ENCODE assay signal across 12 mouse cellular contexts in the genomic region with DNA sequence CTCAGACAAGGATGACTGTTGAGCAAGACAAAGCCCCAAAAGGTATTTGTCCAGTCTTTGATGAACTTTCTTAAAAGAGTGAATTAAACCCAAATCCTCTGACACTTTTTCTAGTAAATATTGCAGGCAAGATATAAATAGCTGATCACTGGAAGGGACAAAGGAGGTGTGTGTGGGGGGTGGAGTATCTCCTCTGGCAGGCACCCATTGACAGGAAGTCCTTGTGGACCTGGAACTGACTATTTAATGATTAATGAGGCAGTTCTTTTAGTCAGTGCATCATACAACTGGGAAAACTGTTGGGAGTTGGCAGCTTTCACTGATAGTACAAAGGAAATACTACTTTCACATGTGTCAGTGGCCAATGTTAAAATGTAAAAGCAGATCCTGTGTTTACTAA.
A peak's percentile ranks its signal among the peaks of the same experiment; 100 is the strongest.
DNase-seq lines count a peak whose midpoint lies in the region; ATAC-seq and TF ChIP-seq lines count a peak whose summit lies in the region.
"Had no signal": no experiment of that assay in that cellular context is flagged by ENCODE, and none has a peak within 500 bp of the region (broad histone marks: within the 10 kb centered on the region; RNA-seq: fewer than 3 reads in every experiment).

No protein-coding gene starts in this region.

- no peak overlapping the region for H3K9ac ChIP-seq in heart, embryonic 11.5 days (ENCODE audit: low read depth, low read length)
- H3K9ac ChIP-seq in liver, embryonic 14.5 days (replicated peaks): no peak overlapping the region
- H3K9ac ChIP-seq: embryonic facial prominence, embryonic 13.5 days; hindbrain, embryonic 14.5 days had no signal

- no peaks in the 10 kb centered on the region for H3K36me3 ChIP-seq in heart, embryonic 11.5 days (ENCODE audit: control insufficient read depth, insufficient read depth, low read length)
- H3K36me3 ChIP-seq in liver, embryonic 14.5 days (replicated peaks; ENCODE audit: control insufficient read depth, insufficient read depth, low read depth): no peaks in the 10 kb centered on the region
- H3K36me3 ChIP-seq: embryonic facial prominence, embryonic 13.5 days had no signal

- H3K27me3 ChIP-seq in heart, embryonic 11.5 days (ENCODE audit: control insufficient read depth, insufficient read depth, low read length): no peaks in the 10 kb centered on the region
- H3K27me3 ChIP-seq in liver, embryonic 14.5 days (ENCODE audit: control insufficient read depth, insufficient read depth, low read length): no peaks in the 10 kb centered on the region
- H3K27me3 ChIP-seq: embryonic facial prominence, embryonic 13.5 days had no signal

- H3K4me3 ChIP-seq in heart, embryonic 11.5 days (ENCODE audit: low read depth, low read length): no peak overlapping the region
- H3K4me3 ChIP-seq in embryonic fibroblast, embryonic 13.5 days (ENCODE audit: insufficient read depth, low read length): no peak overlapping the region
- H3K4me3 ChIP-seq in liver, embryonic 14.5 days (ENCODE audit: insufficient read depth in 1 of 2, low read depth in 2 of 2, low read length in 2 of 2): no peak overlapping the region
- H3K4me3 ChIP-seq: embryonic facial prominence, embryonic 13.5 days; myocyte had no signal

- no peak overlapping the region for H3K27ac ChIP-seq in heart, embryonic 11.5 days (ENCODE audit: low read depth, low read length)
- peak overlapping the region; percentile 18; the same call in 1 of the 2 replicates for H3K27ac ChIP-seq in embryonic fibroblast, embryonic 13.5 days (ENCODE audit: insufficient read depth, low read length)
- H3K27ac ChIP-seq in liver, embryonic 14.5 days: no peak overlapping the region
- H3K27ac ChIP-seq: embryonic facial prominence, embryonic 13.5 days; hindbrain, embryonic 14.5 days had no signal

- no peak for TF ChIP-seq POLR2A in embryonic fibroblast, embryonic 13.5 days (IDR thresholded peaks at IDR 0.05; ENCODE audit: low read depth, low read length)

- TF ChIP-seq EP300 in liver, embryonic 14.5 days (IDR thresholded peaks at IDR 0.05; ENCODE audit: low read depth): no peak

- H3K4me1 ChIP-seq in heart, embryonic 11.5 days (ENCODE audit: control insufficient read depth, insufficient read depth, low read length): no peaks in the 10 kb centered on the region
- H3K4me1 ChIP-seq in embryonic fibroblast, embryonic 13.5 days (ENCODE audit: control insufficient read depth, insufficient read depth, low read length): peaks cover 7% of the 10 kb centered on the region
- peaks cover 0 to 6% of the 10 kb centered on the region in 2 experiments; a peak in 2 of 4 replicates for H3K4me1 ChIP-seq in liver, embryonic 14.5 days (replicated peaks; ENCODE audit: control insufficient read depth in 2 of 2, insufficient read depth in 2 of 2, low read length in 1 of 2)
- H3K4me1 ChIP-seq: embryonic facial prominence, embryonic 13.5 days had no signal

- H3K9me3 ChIP-seq in heart, embryonic 11.5 days (replicated peaks; ENCODE audit: control insufficient read depth, low read length): no peaks in the 10 kb centered on the region
- no peaks in the 10 kb centered on the region for H3K9me3 ChIP-seq in liver, embryonic 14.5 days (ENCODE audit: control insufficient read depth, low read length)
- H3K9me3 ChIP-seq: embryonic facial prominence, embryonic 13.5 days had no signal

- TF ChIP-seq CTCF in embryonic fibroblast, embryonic 13.5 days (IDR thresholded peaks at IDR 0.05; ENCODE audit: borderline replicate concordance, insufficient read depth, low read length): no peak
- no peak for TF ChIP-seq CTCF in liver, embryonic 14.5 days (IDR thresholded peaks at IDR 0.05; ENCODE audit: low read depth)

- DNase-seq in heart, adult 8-10 months (ENCODE audit: low spot score): peak; percentile 25
- DNase-seq in kidney, adult 8-10 months: peak; percentile 58 to 62
- DNase-seq in liver, embryonic 14.5 days (ENCODE audit: low read depth in 3 of 3, low spot score in 3 of 3): peak in 1 of 3 experiments; percentile 4
- DNase-seq in adipocyte (ENCODE audit: low spot score): no peak
- DNase-seq in layer of hippocampus, adult 9-11 months: no peak
- DNase-seq: cerebellum, adult 2 months; lung, postnatal 14 days had no signal

- H3K4me2 ChIP-seq in heart, embryonic 11.5 days: no peak overlapping the region
- H3K4me2 ChIP-seq in liver, embryonic 14.5 days (ENCODE audit: low read depth): no peak overlapping the region
- H3K4me2 ChIP-seq: embryonic facial prominence, embryonic 13.5 days; hindbrain, embryonic 14.5 days had no signal

- no peak for ATAC-seq in heart, embryonic 11.5 days (replicated peaks; ENCODE audit: insufficient number of reproducible peaks, low FRiP score, low TSS enrichment)
- ATAC-seq in liver, embryonic 14.5 days (ENCODE audit: insufficient read depth): 0 out of 2 replicates have a peak, but pooled peaks have one; percentile 37

Comparison
In these comparisons a context has a peak if more than half of its experiments do, and no peak if none do; other contexts are left out.
1. DNase-seq: peak in heart, adult 8-10 months (single experiment) and kidney, adult 8-10 months (2 of 2); none in adipocyte (single experiment) and layer of hippocampus, adult 9-11 months (single experiment).